Mouse (Mus musculus) kidney, embryonic 14.5 days (tissue): ENCODE measurements around the gene Heatr6. TPM values are rescaled to one million over a fixed set of nuclear protein-coding genes. Genes with fewer than 3 reads are reported as not detected.

Experiments
- ATAC-seq: fragments of 200-750 bp; cut with Nextera tagmentation; 2 replicates; pipeline ENCODE4 v1.8.0; 2017; ENCODE audit warnings: moderate number of reproducible peaks, mild to moderate bottlenecking, moderate TSS enrichment, moderate library complexity; ENCODE audit not compliant: low FRiP score, low TSS enrichment
- H3K27ac ChIP-seq: fragments of 300-500 bp; sonication (generic); 2 replicates; pipeline ENCODE4 v1.5.1; 2014; ENCODE audit warnings: low read depth, mild to moderate bottlenecking, low read length, moderate library complexity, mixed read lengths
- H3K27me3 ChIP-seq: fragments of 300-500 bp; sonication (generic); 2 replicates; pipeline ENCODE4 v1.6.1; 2014; ENCODE audit warnings: mild to moderate bottlenecking, low read length; ENCODE audit not compliant: control insufficient read depth, insufficient read depth
- H3K36me3 ChIP-seq: fragments of 300-500 bp; sonication (generic); 2 replicates; pipeline ENCODE4 v1.6.1; 2014; ENCODE audit warnings: low read length, mixed read lengths; ENCODE audit not compliant: control insufficient read depth, insufficient read depth
- H3K4me1 ChIP-seq: fragments of 300-500 bp; sonication (generic); 2 replicates; pipeline ENCODE4 v1.6.1; 2014; ENCODE audit warnings: low read length, mixed read lengths; ENCODE audit not compliant: control insufficient read depth, insufficient read depth
- H3K4me2 ChIP-seq: fragments of 300-500 bp; sonication (generic); replicated peaks from 2 replicates; pipeline ENCODE4 v1.6.1; 2014; ENCODE audit warnings: low read depth, mild to moderate bottlenecking, low read length
- H3K4me3 ChIP-seq: fragments of 300-500 bp; sonication (generic); 2 replicates; pipeline ENCODE4 v1.5.1; 2014; ENCODE audit warnings: mild to moderate bottlenecking, low read length
- H3K9ac ChIP-seq: fragments of 300-500 bp; sonication (generic); 2 replicates; pipeline ENCODE4 v1.6.1; 2014; ENCODE audit warnings: low read depth, mild to moderate bottlenecking, low read length, moderate library complexity
- H3K9me3 ChIP-seq: fragments of 300-500 bp; sonication (generic); 2 replicates; pipeline ENCODE4 v1.6.1; 2016; ENCODE audit warnings: low read length; ENCODE audit not compliant: control insufficient read depth
- WGBS: fragments of 180-500 bp; shearing (Covaris S2); extraction: QIAGEN DNeasy Blood & Tissue Kit; methylation state at CpG from one replicate; pipeline ENCODE4 v1.1.7; 2014; 5-methylcytosine and 5-hydroxymethylcytosine counted together
- polyA plus RNA-seq: library from polyadenylated mRNA; unstranded; fragments of >200 nt; fragmentation: Nextera tagmentation; extraction: Ambion mirVana; gene quantifications from 2 replicates; pipeline ENCODE4 v1.2.1, GENCODE M21; 2014

The Heatr6 gene
- polyA plus RNA-seq, 1 experiment from 2014 or later = 28.7 TPM

- Histone ChIP-seq H3K9me3 (no peaks in the 10 kb centered on the region), H3K4me3 (no peak overlapping the region), H3K27me3 (no peaks in the 10 kb centered on the region), H3K36me3 (no peaks in the 10 kb centered on the region), H3K27ac (no peak overlapping the region), H3K9ac (no peak overlapping the region), H3K4me1 (no peaks in the 10 kb centered on the region), H3K4me2 (no peak overlapping the region)
- 47% methylated on average over 8 of the region's 8 CpGs for WGBS
- ATAC-seq = no peak
These were observed 78.9 kb downstream of the Heatr6 start for GRCm38 (mm10) chr11:83832389-83832788.

Other genes with a start within 250 kb of the Heatr6 start
- not detected in 2 replicates for gene Heatr9, start 231.5 kb upstream of the Heatr6 start, polyA plus RNA-seq
- 0.69 TPM in 1 of 2 replicates, not detected in the other for gene Ccl5, start 223.2 kb upstream of the Heatr6 start, polyA plus RNA-seq
- gene Ccl9, start 175.1 kb upstream of the Heatr6 start, polyA plus RNA-seq = 3.1 and 3.6 TPM in 2 replicates
- gene Ccl6, start 160.6 kb upstream of the Heatr6 start, polyA plus RNA-seq = 4.4 and 4.6 TPM in 2 replicates
- gene Rpl9-ps1, start 108.1 kb upstream of the Heatr6 start, polyA plus RNA-seq = not detected in 2 replicates
- gene Ccl3, start 104.3 kb upstream of the Heatr6 start, polyA plus RNA-seq = 0.49 and 0.97 TPM in 2 replicates
- gene Ccl4, start 91.1 kb upstream of the Heatr6 start, polyA plus RNA-seq = 1.8 TPM in 1 of 2 replicates, not detected in the other
- gene Wfdc17, start 49.7 kb upstream of the Heatr6 start, polyA plus RNA-seq = 1.2 and 1.5 TPM in 2 replicates
- gene Wfdc18, start 44.7 kb upstream of the Heatr6 start, polyA plus RNA-seq = not detected in 2 replicates
- gene Wfdc21, start 6.8 kb upstream of the Heatr6 start, polyA plus RNA-seq = not detected in 2 replicates
- 51.6 and 84.2 TPM in 2 replicates for gene Hnf1b, start 96.4 kb downstream of the Heatr6 start, polyA plus RNA-seq
- gene Ddx52, start 188.4 kb downstream of the Heatr6 start, polyA plus RNA-seq = 43.7 and 47.6 TPM in 2 replicates
- gene Synrg, start 210.7 kb downstream of the Heatr6 start, polyA plus RNA-seq = 9.3 and 11.6 TPM in 2 replicates